Mouse (Mus musculus) liver, embryonic 14.5 days (tissue): ENCODE results near the gene Nipa1. TPM values are rescaled to one million over a fixed set of nuclear protein-coding genes. Genes with fewer than 3 reads are reported as not detected.
A peak's percentile ranks its signal among the peaks of the same experiment; 100 is the strongest.
"Not testable (repeated sequence)": the region's sequence is repeated elsewhere in the genome, so short reads cannot be mapped to it uniquely, and the experiment has no call there.

Experiments
- ATAC-seq: fragments of 200-750 bp; cut with Nextera tagmentation; 2 replicates; pipeline ENCODE4 v1.8.0; 2017; ENCODE audit warnings: moderate number of reproducible peaks, mild to moderate bottlenecking, moderate library complexity; ENCODE audit not compliant: insufficient read depth
- DNase-seq, 3 experiments: peaks; one replicate each; pipeline ENCODE4 v3.0.0-alpha.2; 2012 to 2013; ENCODE audit warnings: low read depth in 3 of 3, low spot score in 3 of 3
- H3K27ac ChIP-seq: fragments of 300-500 bp; sonication (generic); 2 replicates; pipeline ENCODE4 v1.5.1; 2014; ENCODE audit warnings: moderate library complexity, mild to moderate bottlenecking, control low read depth, inconsistent platforms
- H3K27me3 ChIP-seq: fragments of 300-500 bp; sonication (generic); 2 replicates; pipeline ENCODE4 v1.6.1; 2014; ENCODE audit warnings: mild to moderate bottlenecking, low read length, moderate library complexity; ENCODE audit not compliant: control insufficient read depth, insufficient read depth
- H3K36me3 ChIP-seq: fragments of 300-500 bp; sonication (generic); replicated peaks from 2 replicates; pipeline ENCODE4 v1.6.1; 2014; ENCODE audit warnings: low read depth; ENCODE audit not compliant: control insufficient read depth, insufficient read depth
- H3K4me1 ChIP-seq, 2 experiments: fragments of 200-500 bp in 1 of 2; fragments of 300-500 bp in 1 of 2; sonication (generic) in 1 of 2; replicated peaks; 2 replicates each; pipeline ENCODE4 v1.6.1; 2012 to 2014; ENCODE audit warnings: antibody characterized with exemption in 1 of 2, inconsistent platforms in 1 of 2, low read length in 1 of 2; ENCODE audit not compliant: control insufficient read depth in 2 of 2, insufficient read depth in 2 of 2
- H3K4me2 ChIP-seq: fragments of 300-500 bp; sonication (generic); 2 replicates; pipeline ENCODE4 v1.6.1; 2014; ENCODE audit warnings: low read depth, mild to moderate bottlenecking, control low read depth, moderate library complexity
- H3K4me3 ChIP-seq, 2 experiments: fragments of 200-500 bp in 1 of 2; fragments of 300-500 bp in 1 of 2; sonication (generic) in 1 of 2; 2 replicates each; pipeline ENCODE4 v1.5.1; 2012 to 2014; ENCODE audit warnings: low read depth in 2 of 2, low read length in 2 of 2, mild to moderate bottlenecking in 2 of 2, control low read depth in 1 of 2, inconsistent platforms in 1 of 2, moderate library complexity in 1 of 2; ENCODE audit not compliant: insufficient read depth in 1 of 2
- H3K9ac ChIP-seq: fragments of 300-500 bp; sonication (generic); replicated peaks from 2 replicates; pipeline ENCODE4 v1.6.1; 2014; ENCODE audit warnings: mild to moderate bottlenecking, control low read depth, moderate library complexity
- H3K9me3 ChIP-seq: fragments of 300-500 bp; sonication (generic); 2 replicates; pipeline ENCODE4 v1.6.1; 2016; ENCODE audit warnings: low read length, mixed read lengths; ENCODE audit not compliant: control insufficient read depth
- CTCF ChIP-seq: IDR thresholded peaks from 2 replicates; pipeline ENCODE4 v1.5.1; 2016; ENCODE audit warnings: antibody characterized with exemption, low read depth, control low read depth
- EP300 ChIP-seq: IDR thresholded peaks from 2 replicates; pipeline ENCODE4 v1.6.1; 2016; ENCODE audit warnings: antibody characterized with exemption, low read depth
- WGBS: fragments of 180-500 bp; shearing (Covaris S2); extraction: QIAGEN DNeasy Blood & Tissue Kit; methylation state at CpG from one replicate; pipeline ENCODE4 v1.1.7; 2014; ENCODE audit not compliant: insufficient replicate concordance; 5-methylcytosine and 5-hydroxymethylcytosine counted together
- polyA plus RNA-seq, 2 experiments: library from polyadenylated mRNA; depleted of rRNA in 1 of 2; stranded (reverse) in 1 of 2; unstranded in 1 of 2; fragments of >200 nt; fragmentation: Nextera tagmentation in 1 of 2; extraction: Ambion mirVana in 1 of 2; gene quantifications; 2 replicates each; pipeline versions ENCODE4 v1.2.1 to v1.2.3; 2012 to 2014

The Nipa1 gene
- polyA plus RNA-seq, 2 experiments = 8.1 to 10.9 TPM

- Histone ChIP-seq H3K9ac (peak overlapping the region; percentile 81), H3K9me3 (no peaks in the 10 kb centered on the region), H3K4me1 (peaks cover 41 to 48% of the 10 kb centered on the region in 2 experiments), H3K36me3 (no peaks in the 10 kb centered on the region), H3K27ac (peak overlapping the region; percentile 93), H3K27me3 (no peaks in the 10 kb centered on the region), H3K4me2 (peak overlapping the region; percentile 82), H3K4me3 (peak overlapping the region; percentile 67 to 87)
- 0 out of 2 replicates have a peak, but pooled peaks have one; percentile 13 for TF ChIP-seq EP300
- TF ChIP-seq CTCF = no peak
- WGBS = 16% methylated on average over 7 of the region's 7 CpGs
- DNase-seq = no peak
- peak; percentile 4; the same call in 1 of the 2 replicates for ATAC-seq
Measured at GRCm38 (mm10) chr7:56018446-56018971, 1.2 kb downstream of the Nipa1 start.

GRCm38 (mm10) chr7:56017761-56018160 is 2.0 kb downstream of the Nipa1 start:
- Histone ChIP-seq H3K27ac (peak overlapping the region; percentile 93), H3K9ac (peak overlapping the region; percentile 81), H3K4me3 (peak overlapping the region; percentile 18 to 67; a peak in 3 of 4 replicates), H3K4me1 (peaks cover 42 to 50% of the 10 kb centered on the region in 2 experiments), H3K9me3 (no peaks in the 10 kb centered on the region), H3K27me3 (no peaks in the 10 kb centered on the region), H3K36me3 (no peaks in the 10 kb centered on the region), H3K4me2 (peak overlapping the region; percentile 82)
- 50% methylated on average over 3 of the region's 3 CpGs for WGBS
- no peak for TF ChIP-seq EP300
- TF ChIP-seq CTCF = no peak
- ATAC-seq = no peak
- DNase-seq = no peak

- peak overlapping the region; percentile 80 for H3K9ac ChIP-seq
- no peak for TF ChIP-seq EP300
- no peak for TF ChIP-seq CTCF
- H3K4me3 ChIP-seq = peak overlapping the region; percentile 3 to 38; a peak in 3 of 4 replicates
- H3K27me3 ChIP-seq = no peaks in the 10 kb centered on the region
- peak overlapping the region; percentile 99 for H3K27ac ChIP-seq
- peaks cover 42 to 55% of the 10 kb centered on the region in 2 experiments for H3K4me1 ChIP-seq
- H3K9me3 ChIP-seq = no peaks in the 10 kb centered on the region
- H3K4me2 ChIP-seq = peak overlapping the region; percentile 82
- DNase-seq = no peak
- 67% methylated on average over 7 of the region's 7 CpGs for WGBS
- ATAC-seq = no peak
- no peaks in the 10 kb centered on the region for H3K36me3 ChIP-seq
Measured at GRCm38 (mm10) chr7:56015837-56016236, 3.9 kb downstream of the Nipa1 start.

- WGBS = 19% methylated on average over 6 of the region's 6 CpGs
- peak; percentile 92 to 95 (median 94) for DNase-seq
- peak; percentile 92 for ATAC-seq
- Histone ChIP-seq H3K4me2 (peak overlapping the region; percentile 82), H3K36me3 (no peaks in the 10 kb centered on the region), H3K9ac (peak overlapping the region; percentile 80), H3K27ac (peak overlapping the region; percentile 99), H3K9me3 (no peaks in the 10 kb centered on the region), H3K4me1 (peaks cover 42 to 54% of the 10 kb centered on the region in 2 experiments), H3K4me3 (peak overlapping the region; percentile 13 to 38; a peak in 3 of 4 replicates), H3K27me3 (no peaks in the 10 kb centered on the region)
- no peak for TF ChIP-seq CTCF
- peak; percentile 99 for TF ChIP-seq EP300
Measured at GRCm38 (mm10) chr7:56015172-56015571, 4.6 kb downstream of the Nipa1 start.

- H3K36me3 ChIP-seq, H3K27me3 ChIP-seq, ATAC-seq, H3K9me3 ChIP-seq, DNase-seq: not testable (repeated sequence)
- Histone ChIP-seq H3K4me3 (peak overlapping the region in 1 of 2 experiments; percentile 30; a peak in 2 of 4 replicates), H3K27ac (peak overlapping the region; percentile 99), H3K4me2 (peak overlapping the region; percentile 82), H3K9ac (peak overlapping the region; percentile 52), H3K4me1 (peaks cover 40 to 52% of the 10 kb centered on the region in 2 experiments)
- WGBS = 75% methylated on average over 6 of the region's 18 CpGs
Measured at GRCm38 (mm10) chr7:56014002-56014702, 5.6 kb downstream of the Nipa1 start.
